Mouse (Mus musculus) embryonic facial prominence, embryonic 14.5 days (tissue): ENCODE data around the gene Ago1. TPM values are rescaled to one million over a fixed set of nuclear protein-coding genes. Genes with fewer than 3 reads are reported as not detected.
A peak's percentile ranks its signal among the peaks of the same experiment; 100 is the strongest.

Experiments used
- ATAC-seq: fragments of 200-750 bp; cut with Nextera tagmentation; 2 replicates; pipeline ENCODE4 v1.8.0; 2017; ENCODE audit warnings: low read depth, moderate number of reproducible peaks, moderate TSS enrichment
- DNase-seq: peaks from one replicate; pipeline ENCODE4 v3.0.0-alpha.2; 2015; ENCODE audit warnings: low spot score
- H3K27ac ChIP-seq: fragments of 300-500 bp; sonication (generic); replicated peaks from 2 replicates; pipeline ENCODE4 v1.5.1; 2014; ENCODE audit warnings: low read depth, mild to moderate bottlenecking, low read length, moderate library complexity
- H3K27me3 ChIP-seq: fragments of 300-500 bp; sonication (generic); replicated peaks from 2 replicates; pipeline ENCODE4 v1.6.1; 2014; ENCODE audit warnings: low read length; ENCODE audit not compliant: control insufficient read depth, insufficient read depth
- H3K36me3 ChIP-seq: fragments of 300-500 bp; sonication (generic); 2 replicates; pipeline ENCODE4 v1.6.1; 2014; ENCODE audit warnings: low read length, mixed read lengths; ENCODE audit not compliant: control insufficient read depth, insufficient read depth
- H3K4me1 ChIP-seq: fragments of 300-500 bp; sonication (generic); 2 replicates; pipeline ENCODE4 v1.6.1; 2014; ENCODE audit warnings: antibody characterized with exemption, low read length; ENCODE audit not compliant: control insufficient read depth, insufficient read depth
- H3K4me2 ChIP-seq: fragments of 300-500 bp; sonication (generic); 2 replicates; pipeline ENCODE4 v1.6.1; 2014; ENCODE audit warnings: low read depth, mild to moderate bottlenecking, low read length, moderate library complexity, mixed read lengths
- H3K4me3 ChIP-seq: fragments of 300-500 bp; sonication (generic); 2 replicates; pipeline ENCODE4 v1.5.1; 2014; ENCODE audit warnings: low read depth, mild to moderate bottlenecking, low read length
- H3K9ac ChIP-seq: fragments of 300-500 bp; sonication (generic); 2 replicates; pipeline ENCODE4 v1.6.1; 2014; ENCODE audit warnings: low read depth, mild to moderate bottlenecking, low read length, moderate library complexity, mixed read lengths
- H3K9me3 ChIP-seq: fragments of 300-500 bp; sonication (generic); 2 replicates; pipeline ENCODE4 v1.6.1; 2016; ENCODE audit warnings: low read length; ENCODE audit not compliant: control insufficient read depth
- WGBS: fragments of 180-500 bp; shearing (Covaris S2); extraction: QIAGEN DNeasy Blood & Tissue Kit; methylation state at CpG from one replicate; pipeline ENCODE4 v1.1.7; 2014; 5-methylcytosine and 5-hydroxymethylcytosine counted together
- polyA plus RNA-seq: library from polyadenylated mRNA; unstranded; fragments of >200 nt; fragmentation: Nextera tagmentation; extraction: Ambion mirVana; gene quantifications from 2 replicates; pipeline ENCODE4 v1.2.1, GENCODE M21; 2014

Ago1 gene
- polyA plus RNA-seq, result 6.9 and 7.0 TPM in 2 replicates

DNA sequence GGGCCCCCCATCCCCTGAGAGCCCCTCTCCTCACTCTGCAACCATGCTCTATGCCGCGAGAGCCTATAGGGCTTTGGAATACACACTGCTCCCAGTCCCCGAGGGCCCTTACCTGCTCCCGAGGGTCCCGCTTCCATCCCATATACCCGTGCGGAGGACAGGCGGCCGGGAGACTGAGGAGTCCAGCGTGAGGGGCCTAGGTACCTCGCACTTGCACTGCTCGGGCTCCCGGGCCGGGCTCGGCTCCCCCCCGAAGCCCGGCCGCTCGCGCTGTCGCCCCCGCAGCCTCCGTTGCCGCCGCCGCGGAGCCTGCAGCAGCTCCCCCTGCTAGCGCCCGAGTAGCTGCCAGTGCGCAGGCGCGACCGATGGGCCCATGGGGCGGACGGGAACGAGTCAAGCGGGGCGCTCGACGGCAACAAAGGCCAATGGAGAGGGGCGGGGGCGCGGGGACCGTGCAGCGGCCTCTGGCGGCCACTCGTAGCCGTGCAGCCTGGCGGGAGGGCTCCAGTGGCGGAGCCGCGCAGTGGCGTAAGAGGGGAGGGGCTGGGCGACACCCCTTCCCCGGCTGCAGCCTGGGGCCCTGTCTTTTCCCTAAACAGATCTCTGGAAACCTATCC, at the start of gene Ago1:
Ago1 (minus strand) TSS at position 299 of the 617 bp plus-strand sequence.
- 0% methylated on average over 28 of the region's 55 CpGs for WGBS
- H3K4me3 ChIP-seq, result peak within 1 kb of the TSS; percentile 90
- no peaks in the 10 kb centered on the region for H3K36me3 ChIP-seq
- H3K4me1 ChIP-seq, result peaks cover 23% of the 10 kb centered on the region
- no peaks in the 10 kb centered on the region for H3K9me3 ChIP-seq
- DNase-seq, result peak; percentile 96
- H3K4me2 ChIP-seq, result peak within 1 kb of the TSS; percentile 72
- H3K9ac ChIP-seq, result peak within 1 kb of the TSS; percentile 88
- H3K27me3 ChIP-seq, result no peaks in the 10 kb centered on the region
- H3K27ac ChIP-seq, result peak within 1 kb of the TSS; percentile 87
- peak; percentile 85 for ATAC-seq

DNA sequence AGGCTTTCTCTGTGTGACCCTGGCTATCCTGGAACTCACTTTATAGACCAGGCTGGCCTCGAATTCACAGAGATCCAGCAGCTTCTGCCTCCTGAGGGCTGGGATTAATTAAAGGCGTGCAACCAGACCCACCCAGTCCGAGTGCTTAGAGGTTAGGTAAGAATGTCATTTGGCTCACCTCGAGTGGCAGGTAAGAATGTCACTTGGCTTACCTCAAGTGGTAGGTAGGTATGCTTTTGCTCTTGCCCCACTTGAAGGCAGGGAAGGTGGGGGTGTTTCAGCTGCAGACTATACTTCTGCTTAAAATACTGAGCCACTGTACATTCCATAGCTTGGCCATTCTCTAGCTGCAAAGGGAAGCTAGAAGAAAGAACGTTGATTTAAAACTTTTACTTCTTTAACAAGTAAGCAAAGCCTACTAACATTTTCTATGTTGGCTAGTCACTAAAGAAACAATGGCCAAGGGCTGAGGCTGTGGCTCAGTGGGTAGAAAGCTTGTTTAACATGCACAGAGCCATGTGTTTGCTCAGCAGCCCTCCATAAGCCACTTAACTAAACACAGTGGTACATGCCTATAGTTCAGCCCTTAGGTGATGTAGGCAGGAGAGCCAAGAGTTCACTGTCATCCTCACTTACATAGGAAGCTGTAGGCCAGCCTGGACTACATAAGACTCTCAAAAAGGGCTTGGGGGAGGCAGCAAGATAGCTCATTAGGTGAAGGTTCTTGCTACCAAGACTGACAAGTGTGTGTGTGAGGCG, 44.1 kb upstream of the Ago1 start:
- ATAC-seq, result no peak
- Histone ChIP-seq H3K36me3 (peaks cover 19% of the 10 kb centered on the region; the same call in 1 of the 2 replicates), H3K27ac (no peak overlapping the region), H3K4me1 (no peaks in the 10 kb centered on the region), H3K27me3 (no peaks in the 10 kb centered on the region), H3K4me3 (no peak overlapping the region), H3K9ac (no peak overlapping the region), H3K4me2 (no peak overlapping the region), H3K9me3 (no peaks in the 10 kb centered on the region)
- WGBS, result 72% methylated on average over 6 of the region's 6 CpGs
- DNase-seq, result no peak

DNA sequence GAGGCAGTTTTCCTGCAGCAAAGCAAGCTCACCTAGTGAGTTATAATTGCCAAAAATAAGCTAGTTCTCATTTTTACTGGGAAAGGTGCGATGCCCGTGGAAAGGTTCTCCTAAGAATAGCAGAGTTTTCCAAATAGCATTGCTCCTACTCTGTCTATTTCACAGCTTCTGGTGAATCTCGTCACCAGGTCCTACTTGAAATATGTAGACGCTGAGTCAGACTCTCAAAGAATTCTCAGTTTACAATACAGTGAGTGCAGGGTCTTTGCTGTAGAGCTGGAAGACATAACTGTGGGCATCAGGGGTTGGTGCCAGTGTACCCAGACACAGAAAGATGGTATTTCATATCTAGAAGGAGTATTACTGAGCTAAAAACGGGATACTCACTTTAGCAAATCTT, 42.6 kb upstream of the Ago1 start:
- H3K36me3 ChIP-seq, result peaks cover 27% of the 10 kb centered on the region; the same call in 1 of the 2 replicates
- H3K4me3 ChIP-seq, result no peak overlapping the region
- no peak overlapping the region for H3K9ac ChIP-seq
- no peaks in the 10 kb centered on the region for H3K9me3 ChIP-seq
- ATAC-seq (no peak), DNase-seq (no peak)
- WGBS, result 82% methylated on average over 5 of the region's 5 CpGs
- H3K27ac ChIP-seq, result no peak overlapping the region
- no peak overlapping the region for H3K4me2 ChIP-seq
- H3K4me1 ChIP-seq, result no peaks in the 10 kb centered on the region
- H3K27me3 ChIP-seq, result no peaks in the 10 kb centered on the region

DNA sequence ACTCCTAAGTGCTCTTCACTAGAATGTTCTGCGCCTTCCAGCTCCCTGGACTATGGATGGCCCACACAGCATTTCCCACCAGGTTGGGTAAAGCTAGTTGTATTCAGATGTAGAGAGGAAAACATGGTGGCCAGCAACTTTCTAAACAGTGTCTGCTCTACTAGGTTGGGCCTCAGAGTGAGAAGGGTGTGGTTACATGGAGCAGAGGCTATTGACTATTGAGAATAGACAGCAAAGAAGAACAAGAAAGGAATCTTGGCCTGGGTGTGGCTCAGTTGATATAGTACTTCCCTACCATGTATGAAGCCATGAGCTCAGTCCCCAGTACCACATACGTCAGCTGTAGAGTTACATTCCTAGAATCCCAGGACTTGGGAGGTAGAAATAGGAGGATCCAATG, 40.7 kb upstream of the Ago1 start:
- no peak overlapping the region for H3K27ac ChIP-seq
- H3K36me3 ChIP-seq, result peaks cover 30% of the 10 kb centered on the region; the same call in 1 of the 2 replicates
- H3K4me2 ChIP-seq, result no peak overlapping the region
- ATAC-seq (0 out of 2 replicates have a peak, but pooled peaks have one; percentile 9), DNase-seq (no peak)
- no peak overlapping the region for H3K4me3 ChIP-seq
- no peaks in the 10 kb centered on the region for H3K4me1 ChIP-seq
- no peaks in the 10 kb centered on the region for H3K9me3 ChIP-seq
- WGBS, result 93% methylated on average over 2 of the region's 2 CpGs
- H3K9ac ChIP-seq, result no peak overlapping the region
- no peaks in the 10 kb centered on the region for H3K27me3 ChIP-seq

DNA sequence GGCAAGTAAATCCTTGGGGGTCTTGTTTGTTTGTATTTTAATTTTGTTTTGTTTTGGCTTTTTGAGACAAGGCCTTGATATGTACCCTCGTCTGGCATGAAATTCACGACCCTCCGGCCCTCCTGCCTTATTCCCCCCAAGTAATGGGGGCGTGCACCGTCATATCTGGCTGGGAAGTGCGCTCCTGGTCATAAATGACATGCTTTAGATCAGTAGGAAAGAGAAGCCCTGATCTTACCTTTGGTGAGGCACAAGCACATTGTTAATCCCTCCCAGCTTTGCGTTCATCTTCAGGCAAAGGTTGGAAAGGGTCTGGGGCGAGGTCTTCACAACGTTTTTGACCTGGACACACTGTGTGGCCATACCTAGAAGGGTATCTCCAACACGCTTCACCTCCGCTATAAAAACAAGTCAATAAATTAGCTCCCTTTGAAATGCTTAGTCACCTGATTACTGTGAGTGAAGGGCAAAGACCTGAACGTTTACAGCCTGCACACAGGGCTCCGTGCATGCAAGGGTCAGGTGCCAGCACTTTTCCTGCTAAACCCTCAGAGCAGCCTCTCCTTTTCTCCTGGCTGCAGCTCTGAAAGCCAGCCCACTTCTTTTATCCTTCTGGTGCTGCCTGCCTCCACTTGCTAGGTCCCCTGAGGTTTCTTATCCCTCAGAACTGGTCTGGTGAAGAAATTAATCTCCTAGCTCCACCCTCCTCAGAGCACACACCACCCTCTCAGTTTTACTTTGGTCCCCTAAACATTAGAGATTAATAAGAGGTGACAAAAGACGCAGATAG, 39.9 kb upstream of the Ago1 start:
- no peak overlapping the region for H3K4me2 ChIP-seq
- no peak overlapping the region for H3K27ac ChIP-seq
- no peak overlapping the region for H3K9ac ChIP-seq
- no peaks in the 10 kb centered on the region for H3K4me1 ChIP-seq
- H3K27me3 ChIP-seq, result no peaks in the 10 kb centered on the region
- H3K9me3 ChIP-seq, result no peaks in the 10 kb centered on the region
- 68% methylated on average over 14 of the region's 14 CpGs for WGBS
- DNase-seq, result peak; percentile 75
- ATAC-seq, result peak; percentile 89
- no peak overlapping the region for H3K4me3 ChIP-seq
- peaks cover 30% of the 10 kb centered on the region; the same call in 1 of the 2 replicates for H3K36me3 ChIP-seq

DNA sequence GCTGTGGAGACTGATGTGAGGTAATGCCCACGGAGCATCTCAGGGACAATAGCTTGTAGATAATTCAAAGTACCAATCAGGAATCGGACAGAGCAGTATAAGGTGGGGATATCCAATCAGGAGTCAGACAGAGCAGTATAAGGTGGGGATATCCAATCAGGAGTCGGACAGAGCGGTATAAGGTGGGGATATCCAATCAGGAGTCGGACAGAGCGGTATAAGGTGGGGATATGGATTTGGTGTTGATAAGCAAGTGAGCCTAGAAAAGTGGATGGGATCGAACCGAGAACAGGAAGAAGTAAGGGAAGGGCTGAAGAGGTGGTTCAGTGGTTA, 34.6 kb upstream of the Ago1 start:
- H3K36me3 ChIP-seq, result peaks cover 20% of the 10 kb centered on the region; the same call in 1 of the 2 replicates

DNA sequence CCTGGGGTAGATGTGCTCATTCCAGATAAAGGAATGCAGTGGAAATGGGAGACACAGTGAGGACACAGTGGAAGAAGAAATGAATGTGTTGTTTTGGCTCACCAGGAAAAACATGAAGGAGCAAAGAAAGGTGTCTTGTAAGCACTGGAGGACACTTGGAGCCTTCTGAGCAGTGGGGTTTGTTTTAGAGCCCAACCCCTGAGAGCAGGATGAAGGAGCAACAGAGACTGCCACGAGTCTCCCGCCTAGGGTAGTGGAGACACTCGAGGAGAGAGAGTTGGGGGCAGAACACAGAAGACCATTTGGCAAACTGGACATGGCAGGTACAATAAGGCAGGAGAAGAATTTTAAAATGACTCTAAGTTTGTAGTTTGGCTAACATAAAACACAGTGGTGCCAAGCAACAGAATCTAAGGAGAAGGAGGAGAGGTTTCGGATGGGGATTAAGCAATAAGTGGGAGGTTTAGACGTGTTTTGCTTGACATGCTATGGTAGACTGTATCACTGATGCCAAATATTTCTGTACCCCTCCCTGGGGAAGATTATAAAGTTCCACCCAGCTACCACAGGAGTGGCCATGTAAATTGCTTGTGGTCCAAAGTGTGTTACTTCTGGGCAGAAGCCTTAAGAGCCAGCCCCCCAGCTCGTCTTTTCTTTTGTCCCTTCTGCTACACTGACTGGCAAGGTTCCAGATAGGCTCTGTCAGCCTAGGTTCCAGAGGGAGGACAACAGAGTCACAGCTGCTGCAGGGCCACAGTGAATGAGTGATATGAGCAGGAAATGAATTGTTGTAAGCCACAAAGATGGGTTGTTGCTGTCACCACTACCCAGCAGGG, 34.0 kb upstream of the Ago1 start:
- Histone ChIP-seq H3K4me1 (no peaks in the 10 kb centered on the region), H3K9ac (no peak overlapping the region), H3K27me3 (no peaks in the 10 kb centered on the region), H3K36me3 (peaks cover 20% of the 10 kb centered on the region; the same call in 1 of the 2 replicates), H3K9me3 (no peaks in the 10 kb centered on the region), H3K4me3 (no peak overlapping the region), H3K27ac (no peak overlapping the region), H3K4me2 (no peak overlapping the region)
- ATAC-seq, result 0 out of 2 replicates have a peak, but pooled peaks have one; percentile 30
- WGBS, result 64% methylated on average over 6 of the region's 6 CpGs
- DNase-seq, result peak; percentile 26

More for the DNA sequence above, 34.6 kb upstream of the Ago1 start:
- H3K9me3 ChIP-seq, result no peaks in the 10 kb centered on the region
- H3K9ac ChIP-seq, result no peak overlapping the region
- ATAC-seq, result 0 out of 2 replicates have a peak, but pooled peaks have one; percentile 53
- DNase-seq, result no peak
- no peak overlapping the region for H3K4me2 ChIP-seq
- no peak overlapping the region for H3K4me3 ChIP-seq
- no peaks in the 10 kb centered on the region for H3K4me1 ChIP-seq
- H3K27me3 ChIP-seq, result no peaks in the 10 kb centered on the region
- no peak overlapping the region for H3K27ac ChIP-seq
- 63% methylated on average over 8 of the region's 8 CpGs for WGBS

DNA sequence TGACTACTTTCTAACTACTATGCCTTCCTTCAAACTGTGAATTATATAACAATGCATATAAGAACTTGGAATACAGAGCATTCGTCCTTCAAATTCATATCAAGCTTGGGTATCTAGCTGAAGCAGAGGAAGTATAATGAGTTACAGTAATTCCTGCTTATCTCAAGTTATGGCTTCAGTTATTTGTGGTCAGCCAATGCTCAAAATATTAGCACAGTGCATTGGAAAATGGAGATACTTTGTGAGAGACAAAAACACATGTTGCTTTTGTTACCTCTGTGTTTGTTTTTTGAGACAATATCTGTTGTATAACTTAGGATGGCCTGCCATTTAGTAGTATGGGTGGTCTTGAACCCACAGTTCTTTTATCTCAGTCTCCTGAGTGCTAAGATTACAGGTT, 30.2 kb upstream of the Ago1 start:
- H3K4me3 ChIP-seq, result no peak overlapping the region
- no peaks in the 10 kb centered on the region for H3K27me3 ChIP-seq
- H3K36me3 ChIP-seq, result peaks cover 17% of the 10 kb centered on the region
- no peak for DNase-seq
- H3K4me1 ChIP-seq, result no peaks in the 10 kb centered on the region
- no peak for ATAC-seq
- no peak overlapping the region for H3K27ac ChIP-seq
- H3K9ac ChIP-seq, result no peak overlapping the region
- H3K9me3 ChIP-seq, result no peaks in the 10 kb centered on the region
- WGBS, result 69% methylated on average over 1 of the region's 1 CpGs
- no peak overlapping the region for H3K4me2 ChIP-seq
